Mouse (Mus musculus) lung, postnatal 0 days (tissue): ENCODE measurements at regions not wholly inside any gene's neighbourhood (a gene's known extent, or its start where the extent isn't known, plus 50 kb on each side); places are given as distances from the start of the nearest gene placed in this dataset.

Experiments
- CTCF ChIP-seq: IDR thresholded peaks from 2 replicates; pipeline ENCODE4 v1.5.1; 2016; ENCODE audit warnings: antibody characterized with exemption, mild to moderate bottlenecking
- EP300 ChIP-seq: IDR thresholded peaks from 2 replicates; pipeline ENCODE4 v1.6.1; 2016; ENCODE audit warnings: antibody characterized with exemption, mild to moderate bottlenecking, control low read depth

DNA sequence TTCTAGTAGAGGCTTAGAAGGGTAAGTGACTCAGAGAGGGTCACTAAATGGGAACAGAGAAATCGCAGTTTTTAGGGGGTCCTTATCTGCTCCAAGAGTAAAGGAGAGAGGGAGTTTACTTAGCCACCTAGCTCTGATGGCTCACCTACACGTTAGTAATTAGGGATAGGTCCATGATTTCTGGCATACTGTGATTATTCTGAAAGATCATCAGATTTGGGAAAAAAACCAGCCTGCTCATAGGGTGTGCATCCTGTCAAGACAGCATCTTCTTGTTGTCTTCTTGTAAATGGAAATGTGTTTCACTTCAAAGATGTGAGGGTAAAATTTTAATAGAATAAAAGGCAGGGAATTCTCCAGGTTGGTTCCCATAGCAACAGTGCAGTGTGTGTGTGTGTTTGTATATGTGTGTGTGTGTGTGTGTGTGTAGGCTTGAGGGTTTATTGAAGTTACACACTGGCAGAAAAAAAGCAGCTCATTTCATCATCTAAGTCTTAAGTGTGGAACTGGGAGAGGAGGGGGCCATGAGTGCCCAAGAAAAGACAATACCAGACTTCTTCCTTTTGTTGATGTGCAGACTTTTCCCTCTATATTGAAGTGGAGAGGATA is 407.4 kb downstream of the Fam84a start:
- TF ChIP-seq CTCF (no peak), EP300 (no peak)
